Mouse (Mus musculus) cerebellum, postnatal 4 days (tissue): ENCODE data around the gene Mgrn1.

ENCODE experiments used
- DNase-seq, 2 experiments: peaks; one replicate each; pipeline ENCODE4 v3.0.0; 2022; ENCODE audit warnings: low spot score in 2 of 2, mixed read lengths in 1 of 2

The Mgrn1 gene

GRCm38 (mm10) chr16:4940311-4940850 lies 54.3 kb downstream of the Mgrn1 start:
- no peak for DNase-seq

- no peak for DNase-seq
Observed at GRCm38 (mm10) chr16:4941016-4941415, 55.0 kb downstream of the Mgrn1 start.

DNA sequence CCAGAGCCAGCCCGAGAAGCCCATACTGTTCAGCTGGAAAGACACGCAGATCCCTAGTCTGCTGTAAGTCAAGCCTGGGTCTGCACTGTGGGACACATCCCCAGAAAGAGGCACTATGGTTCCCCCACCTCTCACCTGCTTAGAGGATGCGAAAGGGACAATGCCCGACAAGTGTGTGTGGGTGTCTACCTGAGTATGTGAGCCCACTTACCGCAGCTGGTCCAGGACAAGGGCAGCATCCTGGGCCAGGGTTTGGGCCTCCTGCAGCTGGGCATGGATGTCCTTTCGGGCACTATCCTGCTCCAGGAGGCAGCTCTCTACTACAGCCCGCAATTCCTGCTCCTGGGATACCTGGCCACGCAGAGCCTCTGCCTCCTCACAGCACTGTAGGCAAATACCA lies 56.8 kb downstream of the Mgrn1 start:
- no peak for DNase-seq

- DNase-seq, result no peak
Observed at GRCm38 (mm10) chr16:4943431-4943830, 57.4 kb downstream of the Mgrn1 start.

GRCm38 (mm10) chr16:4945415-4945814 lies 59.4 kb downstream of the Mgrn1 start:
- no peak for DNase-seq

DNA sequence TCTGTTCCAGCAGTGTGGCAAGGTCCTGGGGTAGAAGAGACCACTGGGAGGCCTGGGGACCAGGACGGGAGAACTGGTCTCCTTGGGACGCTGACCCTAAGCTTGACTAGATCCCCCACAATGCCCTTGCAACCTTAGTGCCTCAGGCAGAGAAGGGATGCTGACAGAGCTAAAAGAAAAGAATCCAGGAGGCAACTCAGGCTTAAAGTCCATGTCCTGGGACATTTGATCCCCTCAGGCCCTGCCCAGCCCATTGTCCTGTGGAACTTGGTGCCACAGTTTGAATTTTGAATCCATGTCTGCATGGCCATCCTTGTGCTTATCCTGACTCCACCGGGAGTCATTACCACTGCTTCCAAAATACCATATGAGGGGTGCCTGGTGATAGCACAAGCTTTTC lies 60.1 kb downstream of the Mgrn1 start:
- no peak for DNase-seq

GRCm38 (mm10) chr16:4947378-4947777 lies 61.3 kb downstream of the Mgrn1 start:
- no peak for DNase-seq

- no peak for DNase-seq
Observed at GRCm38 (mm10) chr16:4956609-4957008, 70.6 kb downstream of the Mgrn1 start.

DNA sequence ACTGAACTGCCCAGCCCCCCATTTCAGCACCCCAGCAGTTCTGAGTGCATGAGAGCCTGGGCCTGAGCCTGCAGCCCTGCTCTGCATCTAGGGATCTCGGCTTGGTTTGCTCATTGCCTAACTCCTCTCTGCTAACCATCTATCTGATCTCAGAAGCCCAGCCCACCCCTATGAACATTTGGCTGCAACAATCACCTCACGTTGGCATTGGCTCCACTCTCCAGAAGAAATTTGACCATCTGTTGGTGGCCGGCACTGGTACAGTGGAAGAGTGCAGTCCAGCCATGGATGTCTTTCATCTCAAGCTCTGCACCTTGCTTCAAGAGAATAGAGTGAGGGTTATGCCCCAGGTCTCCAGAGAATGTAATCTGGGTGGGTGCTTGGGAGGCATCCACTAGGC lies 71.4 kb downstream of the Mgrn1 start:
- no peak for DNase-seq

DNA sequence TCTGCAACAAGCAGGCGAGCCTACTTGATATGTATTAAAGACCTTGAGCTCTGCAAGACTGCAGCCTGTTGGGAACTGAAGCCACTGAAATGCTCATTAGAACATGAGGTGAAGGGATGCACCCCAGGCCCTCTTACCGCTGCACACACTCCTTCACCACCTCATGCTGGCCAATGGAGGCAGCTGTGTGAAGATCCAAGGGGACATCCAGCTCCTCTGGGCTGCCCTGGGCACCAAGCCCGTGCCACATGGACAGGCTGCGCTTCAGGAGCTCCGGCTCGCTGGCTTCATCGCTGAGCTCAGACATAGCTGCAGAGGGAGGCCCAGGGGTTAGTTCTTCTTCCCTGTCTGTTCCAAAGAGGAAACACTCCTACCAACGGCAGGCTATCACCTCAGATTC lies 74.2 kb downstream of the Mgrn1 start:
- no peak for DNase-seq

DNA sequence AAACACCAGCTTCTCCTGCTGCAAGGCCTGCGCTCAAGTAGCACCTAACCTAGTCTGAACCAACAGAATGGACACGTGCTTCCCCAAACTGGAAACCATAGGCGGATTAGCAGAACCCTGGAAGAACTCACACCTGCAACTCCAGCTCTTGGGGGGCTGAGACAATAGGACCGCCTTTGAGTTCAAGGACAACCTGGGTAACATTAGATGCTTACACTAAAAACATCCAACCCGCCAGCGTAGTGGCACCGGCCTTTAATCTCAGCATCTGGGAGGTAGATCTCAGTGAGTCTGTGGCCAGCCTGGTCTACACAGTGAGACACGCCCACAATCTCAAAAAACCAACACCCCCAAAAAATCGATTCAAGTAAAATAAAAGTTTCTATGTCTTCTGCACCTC lies 77.3 kb downstream of the Mgrn1 start:
- DNase-seq, result no peak

DNA sequence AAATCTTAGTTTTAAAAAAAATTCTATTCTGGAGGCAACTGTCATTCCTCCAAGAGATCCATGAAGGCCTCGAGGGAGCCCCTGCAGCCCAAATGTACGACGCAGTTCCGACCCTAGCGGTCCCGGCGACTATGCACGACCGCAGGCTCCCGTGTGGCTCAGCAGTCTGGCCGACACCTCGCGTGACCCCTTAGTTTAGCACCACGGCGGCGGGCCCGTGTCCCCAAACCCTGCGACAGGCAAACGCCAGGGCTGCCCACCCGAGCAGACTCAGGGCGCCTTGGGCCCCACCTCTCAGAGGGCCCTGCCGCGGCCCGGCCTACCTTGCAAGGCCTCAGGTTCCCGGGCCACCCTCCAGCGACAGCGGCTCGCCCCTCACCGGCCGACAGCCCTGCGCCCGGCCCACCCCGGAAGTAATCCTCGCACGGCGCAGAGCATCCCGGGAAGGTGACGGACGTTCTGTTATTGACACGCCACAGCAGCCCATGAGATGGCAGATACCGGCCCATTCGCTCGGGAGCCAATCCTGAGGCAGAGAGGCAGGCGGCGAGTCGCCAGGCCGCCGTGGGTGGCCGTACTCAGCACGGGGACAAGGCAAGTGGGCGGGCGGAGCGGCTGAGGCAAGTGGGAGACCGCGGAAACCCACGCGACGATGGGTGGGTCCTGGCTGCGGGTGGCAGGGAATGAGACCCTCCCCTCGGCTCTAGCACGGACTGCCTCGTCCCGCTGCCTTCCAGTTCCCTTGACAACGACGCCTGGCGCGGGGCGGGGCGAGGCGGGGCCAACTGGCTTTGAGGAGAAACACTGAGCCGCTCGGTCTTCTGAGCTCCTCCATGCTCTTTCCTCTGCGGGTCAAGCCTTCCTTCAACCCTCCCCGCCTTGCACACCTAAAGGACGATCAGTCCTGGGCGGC lies 78.0 kb downstream of the Mgrn1 start, which contains the start of gene Anks3:
TSS of gene Anks3 (minus strand) at position 409 of the 913 bp plus-strand sequence.
- DNase-seq, result peak; percentile 90 to 98

DNA sequence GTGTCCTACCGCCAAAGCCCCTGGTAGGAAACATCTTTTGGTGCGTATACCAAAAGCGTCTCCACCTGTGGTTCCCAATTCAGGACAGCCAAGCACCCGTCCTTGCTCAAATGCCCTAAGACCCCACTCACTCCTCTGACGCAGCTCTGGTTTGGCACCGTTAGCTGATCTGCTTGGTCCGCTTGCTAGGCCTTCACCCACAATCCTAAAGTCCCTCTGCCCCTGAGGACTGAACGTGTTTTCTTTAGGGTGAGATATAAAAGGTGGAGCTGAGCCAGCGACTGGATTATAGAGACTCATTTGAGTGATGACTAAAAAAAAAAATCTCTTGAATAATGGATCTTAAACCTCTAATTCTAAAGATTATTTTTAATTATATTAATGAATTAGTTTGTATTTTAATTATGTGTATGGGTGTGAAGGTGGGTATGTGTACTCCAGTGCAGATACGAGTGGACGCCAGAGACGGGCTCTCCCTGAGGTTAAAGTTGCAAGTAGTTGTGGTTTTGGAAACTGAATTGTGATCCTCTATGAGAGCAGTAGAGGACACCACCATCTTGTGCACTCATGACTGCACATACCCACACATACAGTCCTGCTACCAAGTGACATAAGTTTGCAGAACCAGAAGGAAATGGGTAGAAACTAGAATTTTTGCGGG lies 78.8 kb downstream of the Mgrn1 start:
- DNase-seq, result no peak

DNA sequence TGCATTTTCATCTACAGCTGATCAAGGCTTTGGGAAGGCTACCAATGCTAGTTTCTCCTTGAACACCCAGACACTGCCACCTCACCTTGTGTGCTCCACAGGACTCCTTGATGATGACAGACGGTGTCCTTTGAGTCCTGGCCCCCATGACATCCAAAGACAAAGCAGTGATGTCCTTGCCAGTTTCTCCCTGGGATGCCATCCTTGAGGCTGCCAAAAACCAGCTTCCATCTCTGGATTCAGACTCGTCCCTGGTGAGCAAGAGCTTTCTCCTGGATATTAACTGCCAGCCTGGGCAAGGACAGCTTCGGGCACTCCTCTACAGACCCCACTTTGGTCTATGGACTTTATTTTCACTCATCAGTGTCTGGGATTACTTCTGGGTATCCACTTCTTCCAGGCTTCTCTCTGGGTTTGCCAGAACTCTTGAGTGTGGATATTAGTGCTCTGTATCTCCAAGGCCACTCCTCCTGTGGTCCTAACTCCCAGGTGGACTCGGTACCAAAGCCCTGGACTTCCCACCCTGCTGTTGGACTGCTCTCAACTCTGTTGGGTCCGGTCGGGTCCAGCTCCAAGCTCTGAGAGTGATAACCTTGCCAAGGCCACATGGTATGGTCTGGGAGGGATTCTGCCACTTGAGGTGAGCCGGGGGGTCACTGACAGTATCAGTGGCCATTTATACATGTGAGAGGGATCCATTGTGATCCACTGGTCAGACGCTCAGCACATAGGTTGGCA lies 79.5 kb downstream of the Mgrn1 start:
- no peak for DNase-seq

GRCm38 (mm10) chr16:4968426-4968825 lies 82.4 kb downstream of the Mgrn1 start:
- DNase-seq, result no peak

DNA sequence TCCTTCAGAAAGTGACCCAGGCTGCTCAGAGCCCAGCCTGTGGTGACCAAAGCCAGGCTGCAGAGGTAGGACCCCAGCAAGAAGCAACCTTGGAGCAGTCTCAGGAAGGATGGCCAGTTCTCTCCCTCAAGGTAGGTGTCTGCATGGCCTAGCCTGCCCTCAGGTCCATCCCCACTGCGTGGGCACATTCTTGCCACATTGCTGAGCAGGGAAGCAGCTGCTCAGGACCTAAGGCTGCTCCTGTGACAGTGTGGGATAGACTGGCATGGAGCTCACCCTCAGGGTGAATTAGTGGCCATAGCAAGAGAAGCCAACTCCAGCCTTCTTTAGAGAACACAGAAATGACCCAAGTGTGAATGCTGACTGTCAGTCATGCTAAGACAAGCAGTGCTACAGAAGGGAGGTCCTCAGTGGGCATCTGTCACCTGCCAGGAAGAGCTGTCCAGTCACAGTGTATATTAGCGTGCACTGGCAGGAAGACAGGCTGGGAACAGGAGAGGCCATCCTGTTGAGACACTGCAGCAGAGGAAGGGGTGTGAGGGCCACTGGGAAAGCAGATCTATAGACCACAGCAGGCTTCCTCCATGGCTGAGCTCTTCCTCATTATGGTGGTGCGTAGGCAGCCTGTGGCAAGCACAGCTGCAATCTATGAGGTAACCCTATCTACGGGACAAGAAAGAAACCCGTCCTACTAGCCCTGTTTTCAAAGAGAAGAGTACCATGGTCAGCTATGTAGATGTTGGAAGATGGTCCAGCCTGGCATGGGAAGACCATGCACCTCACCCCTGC lies 83.2 kb downstream of the Mgrn1 start:
- DNase-seq, result no peak

GRCm38 (mm10) chr16:4971626-4972025 lies 85.6 kb downstream of the Mgrn1 start:
- no peak for DNase-seq

- no peak for DNase-seq
Observed at GRCm38 (mm10) chr16:4974521-4974920, 88.5 kb downstream of the Mgrn1 start.

- no peak for DNase-seq
Observed at GRCm38 (mm10) chr16:4976180-4976579, 90.1 kb downstream of the Mgrn1 start.

DNA sequence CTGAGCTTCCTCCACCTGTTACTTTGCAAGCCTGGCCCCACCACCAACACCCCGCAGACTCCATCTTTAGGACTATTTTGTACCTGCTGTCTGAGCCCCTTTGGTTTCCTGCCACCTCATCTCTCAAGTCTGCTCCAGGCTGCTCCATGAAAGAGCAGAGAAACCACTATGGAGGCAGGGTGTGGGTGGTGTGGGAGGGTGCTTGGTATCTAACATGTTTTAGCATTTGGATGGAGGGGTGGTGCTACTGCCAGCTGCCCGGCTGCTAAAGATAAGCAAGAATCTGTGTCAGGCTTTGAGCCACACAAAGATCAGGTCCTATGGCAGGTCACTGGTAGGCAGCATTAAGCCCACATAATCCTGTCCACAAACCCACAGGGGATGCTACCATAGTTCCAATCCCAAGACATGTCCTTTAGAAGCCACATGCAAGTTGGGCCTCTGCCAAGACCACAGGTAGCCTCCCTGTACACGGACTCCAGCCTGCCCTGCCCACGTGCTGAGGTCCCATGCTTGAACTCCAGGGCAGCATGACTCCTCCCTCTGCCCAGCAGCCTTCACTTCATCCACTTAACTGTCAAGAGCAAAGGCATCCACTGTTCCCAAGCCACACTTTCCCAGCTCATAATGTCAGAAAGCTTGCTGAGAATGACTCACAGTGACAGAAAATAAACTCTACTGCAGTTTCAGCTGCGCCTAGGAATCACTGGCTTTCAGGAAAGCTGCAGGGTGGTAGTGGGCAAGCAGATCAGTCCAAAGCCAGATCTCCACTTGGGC lies 92.4 kb downstream of the Mgrn1 start:
- no peak for DNase-seq
